Mouse (Mus musculus): ENCODE results near the gene Ccdc182. TPM values are rescaled to one million over a fixed set of nuclear protein-coding genes. Genes with fewer than 3 reads are reported as not detected.

The Ccdc182 gene
- total and polyA plus RNA-seq, 3 experiments: not detected

DNA sequence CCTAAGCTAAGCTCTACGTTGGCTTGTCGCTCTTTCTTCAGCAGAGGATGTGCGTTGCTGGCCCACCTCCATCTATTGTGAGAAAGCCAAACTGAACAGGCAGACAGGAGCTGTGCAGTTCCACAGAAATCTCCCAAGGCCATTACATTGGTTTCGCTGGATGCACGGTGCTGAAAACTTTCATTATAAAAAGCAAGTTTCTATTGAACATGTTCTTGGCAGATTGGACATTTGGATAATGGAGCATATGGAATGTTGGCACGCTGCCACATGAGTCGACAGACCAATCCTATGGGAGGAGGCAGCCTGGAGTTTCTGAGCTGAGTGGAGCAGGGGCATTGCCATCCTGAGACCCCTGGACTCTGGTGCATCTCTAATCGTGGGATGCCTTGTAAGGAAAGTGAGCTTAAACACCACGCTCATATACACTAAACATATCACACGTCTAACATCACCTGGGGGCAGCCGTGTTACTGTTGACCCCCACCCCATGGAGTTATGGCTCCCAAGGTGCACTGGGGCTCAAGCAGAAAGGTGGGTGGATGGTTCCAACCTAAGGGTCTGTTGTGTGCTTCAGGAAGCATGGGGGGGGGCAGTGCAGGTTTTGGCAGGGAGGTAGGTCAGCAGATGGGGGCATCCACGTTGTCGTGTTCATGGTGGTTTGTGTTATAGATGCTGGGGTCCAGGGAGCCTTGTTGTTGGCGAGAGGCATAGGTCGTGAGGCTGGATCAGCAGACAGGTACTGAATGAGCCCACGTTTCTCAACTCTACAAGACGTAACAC lies 35.1 kb downstream of the Ccdc182 start:
- DNase-seq: no peak

DNA sequence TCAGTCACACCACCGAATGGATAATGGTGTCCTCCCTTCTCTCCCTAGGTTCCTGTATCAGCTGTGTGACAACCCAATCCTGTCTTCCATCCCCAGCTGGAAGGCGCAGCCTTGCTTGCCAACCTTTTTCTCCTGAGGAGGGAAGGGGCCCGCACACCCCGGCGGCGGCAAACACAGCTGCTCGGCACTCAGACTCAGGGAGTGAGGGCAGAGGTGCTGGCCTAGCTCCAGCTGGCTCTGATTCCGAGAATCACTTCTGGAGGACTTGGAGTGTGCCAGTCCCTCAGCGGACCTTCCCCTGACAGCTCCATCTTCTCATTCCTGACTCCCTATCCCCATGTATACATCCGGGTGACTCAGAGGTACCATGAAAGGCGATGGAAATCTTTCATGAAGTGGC lies 36.9 kb downstream of the Ccdc182 start:
- DNase-seq: peak; percentile 81

DNA sequence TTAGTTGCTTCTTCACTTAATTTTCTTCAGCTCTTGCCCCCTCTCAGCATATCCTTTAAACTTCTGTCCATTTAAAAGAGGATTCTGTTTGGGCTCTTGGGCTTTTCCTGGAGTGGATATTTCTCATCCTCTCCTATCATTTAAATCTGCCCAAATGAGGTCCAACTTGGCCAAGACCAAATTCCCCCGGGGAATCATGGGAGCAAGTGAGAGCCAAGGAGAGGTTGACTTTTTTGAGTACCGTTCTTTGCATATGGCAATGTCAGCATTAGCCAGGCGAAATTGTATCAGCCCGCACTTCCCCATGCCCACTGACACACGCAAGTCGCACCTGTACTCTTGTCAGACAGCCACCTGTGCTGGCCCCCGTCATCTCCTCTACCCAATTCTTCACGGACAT lies 37.9 kb downstream of the Ccdc182 start:
- no peak for DNase-seq

GRCm38 (mm10) chr11:88332309-88332934 lies 38.6 kb downstream of the Ccdc182 start:
- DNase-seq: peak; percentile 52

DNA sequence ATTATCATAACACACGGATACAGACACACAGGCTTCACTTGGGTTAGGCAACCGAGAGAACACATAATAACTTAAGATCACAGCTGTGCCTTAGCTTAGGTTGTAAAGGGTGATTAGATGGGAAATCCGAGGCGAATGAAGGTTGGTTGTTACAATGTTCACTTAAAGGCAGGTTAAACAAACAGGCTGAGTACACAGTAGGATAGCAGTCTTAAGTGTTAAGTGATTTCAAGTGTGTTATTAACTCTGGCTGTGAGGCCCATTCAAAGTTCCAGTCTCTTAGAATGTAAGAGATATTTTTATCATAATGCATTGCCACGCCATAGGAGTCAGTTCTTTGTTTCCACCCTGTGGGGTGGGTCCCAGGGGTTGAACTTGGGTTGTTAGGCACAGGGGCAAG lies 41.0 kb downstream of the Ccdc182 start:
- DNase-seq: no peak

DNA sequence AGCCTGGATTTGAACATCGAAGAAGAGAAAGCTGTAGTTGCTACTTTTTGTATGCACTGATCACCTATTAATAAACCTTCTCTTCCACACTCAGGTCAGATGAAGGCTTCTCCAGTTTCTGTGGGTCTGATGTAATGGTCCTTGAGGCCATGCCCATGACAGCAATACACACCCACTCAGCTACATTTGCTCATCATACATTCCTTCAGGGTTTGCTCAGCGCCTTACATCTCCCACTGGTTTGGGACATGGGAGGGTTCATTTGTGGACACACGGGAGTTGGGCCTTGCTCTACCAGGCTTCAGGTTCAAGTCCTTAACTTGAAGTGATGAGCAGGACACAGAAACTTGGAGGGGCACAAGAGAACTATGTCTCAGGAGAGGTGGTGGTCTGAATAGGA lies 44.1 kb downstream of the Ccdc182 start:
- peak; percentile 57 for DNase-seq

Other genes starting within 250 kb of the Ccdc182 start
- gene Srsf1, start 246.7 kb upstream of the Ccdc182 start, total RNA-seq (2021): 100 to 1,000 TPM; 179 to 252 TPM
- gene Srsf1, start 246.7 kb upstream of the Ccdc182 start, polyA plus RNA-seq (2012; rRNA removed): 210 and 224 TPM in 2 replicates
- gene Vezf1, start 225.8 kb upstream of the Ccdc182 start, total RNA-seq (2021): 10 to 100 TPM; 48.3 to 52.4 TPM
- gene Vezf1, start 225.8 kb upstream of the Ccdc182 start, polyA plus RNA-seq (2012; rRNA removed): 13.5 and 14.6 TPM in 2 replicates
- gene Cuedc1, start 196.0 kb upstream of the Ccdc182 start, total RNA-seq (2021): 10 to 100 TPM; 49.3 to 61.7 TPM
- 76.9 and 91.3 TPM in 2 replicates for gene Cuedc1, start 196.0 kb upstream of the Ccdc182 start, polyA plus RNA-seq (2012; rRNA removed)
- 100 to 1,000 TPM; 194 to 208 TPM for gene Mrps23, start 89.7 kb upstream of the Ccdc182 start, total RNA-seq (2021)
- gene Mrps23, start 89.7 kb upstream of the Ccdc182 start, polyA plus RNA-seq (2012; rRNA removed): 44.9 and 51.2 TPM in 2 replicates

All from adrenal gland, adult 2 months (tissue).